Mouse (Mus musculus) Patski (cell line): ENCODE data around the gene Col3a1. TPM values are rescaled to one million over a fixed set of nuclear protein-coding genes. Genes with fewer than 3 reads are reported as not detected.

Experiments used
- ATAC-seq: fragments of 100-300 bp; one replicate; pipeline ENCODE4 v1.8.0; 2021
- CTCF ChIA-PET: fragments of 350-600 bp; sonication (Branson Sonifier 250); formaldehyde crosslinking; loops from one replicate; lab custom pipeline; 2022; ENCODE audit warnings: inconsistent platforms; lab: Charles Lee
- POLR2A ChIA-PET: fragments of 350-600 bp; sonication (Branson Sonifier 250); formaldehyde crosslinking; loops from one replicate; lab custom pipeline; 2022; ENCODE audit warnings: antibody characterized with exemption, inconsistent platforms; lab: Charles Lee
- DNase-seq: peaks from one replicate; pipeline ENCODE4 v3.0.0-alpha.2; 2011; ENCODE audit warnings: low read depth, low spot score
- H3K27me3 ChIP-seq: fragments of 371-371 bp; one replicate; pipeline ENCODE4 v1.5.1; 2021
- CTCF ChIP-seq: fragments of 100-300 bp; IDR thresholded peaks from one replicate; pipeline ENCODE4 v1.5.1; 2021
- in situ Hi-C: fragments of 300-500 bp; cut with MboI; formaldehyde crosslinking; loops from 3 replicates; pipeline ENCODE4 v1.11.1; 2018; ENCODE audit warnings: low pct_unique_long_range_greater_than_20kb, mixed read lengths
- polyA plus RNA-seq: library from polyadenylated mRNA; unstranded; gene quantifications from one replicate; pipeline ENCODE4 v1.2.3, GENCODE M21; 2021

The Col3a1 gene
- polyA plus RNA-seq, 1 experiment from 2014 or later: 0.24 TPM

DNA sequence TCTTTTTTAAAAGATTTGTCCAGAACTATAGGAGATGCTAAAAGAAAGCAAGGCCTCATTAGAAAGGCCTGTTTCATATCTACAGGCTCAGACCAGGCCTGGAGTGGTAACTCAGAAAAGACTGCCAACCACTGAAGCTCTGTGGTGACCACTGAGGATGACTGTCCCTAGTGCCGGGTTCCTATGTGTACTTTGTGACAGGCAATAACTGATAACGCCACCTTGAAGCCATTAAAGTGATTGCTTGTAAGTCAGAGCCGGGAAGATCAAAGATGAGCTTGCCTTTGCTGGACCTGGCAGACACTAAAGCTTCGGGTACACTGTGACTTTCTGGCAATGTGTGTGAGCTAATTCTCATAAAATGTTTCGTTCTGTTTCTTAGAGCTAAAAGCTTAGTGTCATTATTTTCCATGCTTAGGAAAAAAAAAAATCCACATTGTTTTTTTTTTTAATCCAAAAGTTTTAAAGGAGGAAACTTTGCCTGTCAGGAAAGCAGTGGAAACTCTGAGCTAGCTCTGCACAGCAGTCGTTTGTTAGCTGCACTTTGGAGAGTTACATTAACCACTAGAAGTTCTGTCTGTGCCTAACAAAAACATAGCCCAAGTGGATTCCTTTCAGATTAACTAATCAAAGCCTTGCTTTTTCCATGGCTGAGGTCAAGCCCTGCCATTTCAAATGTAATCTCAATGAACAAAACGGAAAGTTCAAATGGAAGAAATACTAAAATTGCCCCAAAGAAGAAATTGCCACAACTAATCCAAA is 4.6 kb downstream of the Col3a1 start:
- H3K27me3 ChIP-seq: peaks cover 56% of the 10 kb centered on the region
- in situ Hi-C loops: loop anchor here (10.0 to 25.0 kb wide), 4 partner anchors 449 to 1081 kb away; no protein-coding TSS in a partner anchor
- no peak for TF ChIP-seq CTCF
- no peak for DNase-seq
- CTCF ChIA-PET: interaction anchor here (0.6 to 1.3 kb wide), 2 partner anchors 24 to 1088 kb away, joined by 3 to 5 read pairs; no protein-coding TSS in a partner anchor
- POLR2A ChIA-PET: no interaction called here
- no peak for ATAC-seq

GRCm38 (mm10) chr1:45318241-45318640 is 6.9 kb downstream of the Col3a1 start:
- CTCF ChIA-PET: no interaction called here

DNA sequence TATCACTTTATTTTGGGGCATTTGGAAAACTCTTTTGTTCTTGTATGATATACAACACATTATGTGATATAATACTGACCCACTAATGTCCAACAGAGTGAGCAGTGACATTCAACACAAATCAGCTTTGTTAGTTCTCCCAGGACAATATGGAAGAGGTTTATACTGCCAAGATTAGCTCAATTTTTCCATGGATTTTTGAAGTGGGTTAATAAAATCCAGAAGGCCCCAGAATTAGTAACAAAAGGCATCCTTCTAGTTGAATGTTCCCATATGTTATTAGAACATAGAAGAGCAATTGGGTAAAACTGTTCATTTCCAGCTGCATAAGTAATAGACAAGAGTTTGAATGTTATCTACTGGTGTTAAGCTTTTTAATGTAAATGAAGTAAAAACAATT is 9.5 kb downstream of the Col3a1 start:
- POLR2A ChIA-PET: no interaction called here
- TF ChIP-seq CTCF: no peak
- CTCF ChIA-PET: no interaction called here
- DNase-seq (no peak), ATAC-seq (no peak)
- H3K27me3 ChIP-seq: peaks cover 74% of the 10 kb centered on the region
- in situ Hi-C loops: loop anchor here (25.0 kb wide), 1 partner anchor 784 kb away; no protein-coding TSS in a partner anchor

More at GRCm38 (mm10) chr1:45318241-45318640, 6.9 kb downstream of the Col3a1 start:
- in situ Hi-C loops: loop anchor here (10.0 to 25.0 kb wide), 4 partner anchors 447 to 1083 kb away; no protein-coding TSS in a partner anchor
- TF ChIP-seq CTCF: no peak
- POLR2A ChIA-PET: no interaction called here
- DNase-seq: no peak
- peaks cover 63% of the 10 kb centered on the region for H3K27me3 ChIP-seq
- ATAC-seq: no peak

- CTCF ChIA-PET: interaction anchor here (1.1 kb wide), 1 partner anchor 16 kb away, joined by 3 read pairs; no protein-coding TSS in a partner anchor
- POLR2A ChIA-PET: no interaction called here
- peaks cover 43% of the 10 kb centered on the region for H3K27me3 ChIP-seq
Observed at GRCm38 (mm10) chr1:45329149-45329548, 17.8 kb downstream of the Col3a1 start.

GRCm38 (mm10) chr1:45355944-45356343 is 44.6 kb downstream of the Col3a1 start:
- ATAC-seq: no peak
- ChIA-PET POLR2A (no interaction called here), CTCF (interaction anchor here (1.3 kb wide), 1 partner anchor 8 kb away, joined by 6 read pairs; no protein-coding TSS in a partner anchor)
- no peak for TF ChIP-seq CTCF
- no peak for DNase-seq
- in situ Hi-C loops: no loop called here
- H3K27me3 ChIP-seq: no peaks in the 10 kb centered on the region

More at GRCm38 (mm10) chr1:45329149-45329548, 17.8 kb downstream of the Col3a1 start:
- no peak for TF ChIP-seq CTCF
- no peak for DNase-seq
- in situ Hi-C loops: no loop called here
- no peak for ATAC-seq

GRCm38 (mm10) chr1:45358020-45358419 is 46.7 kb downstream of the Col3a1 start:
- TF ChIP-seq CTCF: no peak
- CTCF ChIA-PET: no interaction called here
- no peak for ATAC-seq
- DNase-seq: no peak
- in situ Hi-C loops: no loop called here
- POLR2A ChIA-PET: no interaction called here
- H3K27me3 ChIP-seq: no peaks in the 10 kb centered on the region

DNA sequence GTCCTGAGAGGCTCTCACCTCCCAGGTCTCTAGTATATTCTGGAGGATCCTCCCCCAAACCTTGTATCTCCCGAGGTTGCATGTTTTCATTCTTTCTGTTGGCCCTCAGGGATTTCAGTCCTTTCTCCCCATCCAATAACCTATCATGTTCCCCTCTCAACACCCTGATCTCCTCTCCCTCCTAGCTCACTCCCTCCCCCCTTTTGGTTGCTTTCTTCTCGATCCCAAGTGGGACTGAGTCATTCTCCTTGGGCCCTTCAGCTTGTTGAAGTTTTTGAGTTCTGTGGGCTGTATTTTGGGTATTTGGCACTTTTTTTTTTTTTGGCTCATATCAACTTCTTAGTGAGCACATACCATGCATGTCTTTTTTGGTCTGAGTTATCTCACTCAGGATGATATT is 47.8 kb downstream of the Col3a1 start:
- H3K27me3 ChIP-seq: no peaks in the 10 kb centered on the region
- in situ Hi-C loops: no loop called here
- ATAC-seq (no peak), DNase-seq (no peak)
- CTCF ChIA-PET: no interaction called here
- POLR2A ChIA-PET: no interaction called here
- TF ChIP-seq CTCF: no peak

DNA sequence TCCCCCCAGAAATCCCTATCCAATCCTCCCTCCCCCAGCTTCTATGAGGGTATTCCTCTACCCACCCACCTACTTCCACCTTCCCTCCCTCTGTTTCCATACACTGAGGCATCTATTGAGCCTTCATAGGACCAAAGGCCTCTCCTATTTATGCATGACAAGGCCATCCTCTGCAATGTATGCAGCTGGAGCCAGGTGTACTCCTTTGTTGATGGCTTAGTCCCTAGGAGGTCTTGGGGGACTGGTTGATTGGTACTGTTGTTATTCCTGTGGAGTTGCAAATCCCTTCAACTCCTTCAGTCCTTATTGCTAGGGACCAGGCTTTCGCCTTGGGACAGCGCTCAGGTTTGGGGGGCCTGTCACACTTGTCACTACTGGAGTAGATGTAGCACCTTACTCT is 48.3 kb downstream of the Col3a1 start:
- DNase-seq: no peak
- TF ChIP-seq CTCF: no peak
- CTCF ChIA-PET: no interaction called here
- POLR2A ChIA-PET: no interaction called here
- ATAC-seq: no peak
- no peaks in the 10 kb centered on the region for H3K27me3 ChIP-seq
- in situ Hi-C loops: no loop called here

DNA sequence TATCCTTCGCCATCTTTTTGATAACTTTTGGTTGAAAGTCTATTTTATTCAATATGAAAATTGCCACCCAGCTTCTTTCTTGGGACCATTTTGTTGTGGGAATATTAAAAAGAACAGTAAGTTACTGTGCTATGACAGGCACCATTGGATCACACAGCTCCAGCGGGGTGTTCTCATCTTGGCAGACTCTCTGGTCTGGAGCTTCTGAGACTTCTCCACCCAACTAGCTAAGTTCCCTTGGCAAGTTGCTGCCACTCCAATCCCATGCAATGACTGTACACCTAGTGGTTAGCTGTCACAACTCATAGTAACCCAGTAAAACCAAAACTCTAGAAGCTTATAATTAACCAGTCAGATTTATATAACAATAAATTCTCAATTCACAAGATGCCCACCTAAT is 51.9 kb downstream of the Col3a1 start:
- in situ Hi-C loops: no loop called here
- DNase-seq: no peak
- no peak for ATAC-seq
- TF ChIP-seq CTCF: no peak
- H3K27me3 ChIP-seq: no peaks in the 10 kb centered on the region
- CTCF ChIA-PET: no interaction called here
- POLR2A ChIA-PET: no interaction called here

DNA sequence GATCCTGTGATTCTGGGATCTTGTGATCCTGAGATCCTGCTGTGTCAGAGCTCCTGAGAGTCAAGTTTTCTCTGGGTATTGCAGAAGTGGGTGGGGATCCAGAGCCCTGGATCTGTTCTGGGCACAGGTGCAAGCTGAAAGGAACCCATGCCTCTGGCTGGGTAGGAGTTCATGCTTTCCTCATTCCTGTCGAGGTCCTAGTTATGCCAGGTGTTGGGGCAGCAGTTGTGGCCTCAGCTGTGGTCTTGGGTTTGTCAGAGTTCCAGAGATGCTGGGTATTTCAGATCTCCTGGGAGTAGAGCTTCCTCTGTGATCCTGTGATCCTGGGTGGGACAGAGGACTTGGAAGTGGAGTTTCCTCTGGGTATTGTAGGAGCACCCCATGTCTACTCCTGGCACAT is 54.1 kb downstream of the Col3a1 start:
- ATAC-seq: no peak
- no peak for DNase-seq
- H3K27me3 ChIP-seq: no peaks in the 10 kb centered on the region
- TF ChIP-seq CTCF: no peak
- CTCF ChIA-PET: no interaction called here
- POLR2A ChIA-PET: no interaction called here
- in situ Hi-C loops: no loop called here

DNA sequence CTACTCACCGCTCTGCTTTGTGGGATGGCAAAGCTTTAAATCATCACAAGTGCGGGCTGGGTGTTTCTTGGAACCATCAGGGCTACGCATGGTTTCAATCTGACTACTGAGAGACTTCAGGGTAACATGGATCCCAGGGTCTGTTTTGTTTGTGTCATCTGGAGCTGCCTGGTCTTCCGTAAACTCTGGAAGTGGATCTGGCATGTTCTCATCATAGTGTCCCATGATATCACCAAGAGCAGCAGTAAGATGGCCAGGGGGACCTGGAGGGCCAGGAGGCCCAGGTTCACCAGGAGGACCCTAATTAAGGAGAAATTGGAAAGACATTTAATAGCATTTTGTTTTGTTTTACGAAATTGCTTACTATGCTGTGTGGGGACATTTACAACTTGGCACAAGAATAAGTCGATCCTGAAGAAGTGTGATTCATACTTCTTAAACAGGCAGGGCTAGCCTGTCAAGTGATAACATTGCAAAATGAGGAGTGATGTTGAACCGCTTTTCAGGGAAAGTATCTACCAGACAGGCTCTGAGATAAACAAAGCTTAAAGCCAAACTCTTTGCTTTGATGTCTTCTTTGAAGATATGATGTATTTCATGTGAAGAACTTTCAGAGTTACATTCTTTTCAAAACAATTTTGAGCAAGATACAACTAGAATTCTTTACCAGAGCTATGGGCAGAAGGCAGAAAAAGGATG is 68.8 kb downstream of the Col3a1 start:
- ATAC-seq (no peak), DNase-seq (no peak)
- CTCF ChIA-PET: interaction anchor here (1.6 kb wide), 1 partner anchor 13 kb away, joined by 4 read pairs; no protein-coding TSS in a partner anchor
- POLR2A ChIA-PET: no interaction called here
- TF ChIP-seq CTCF: no peak
- in situ Hi-C loops: no loop called here
- no peaks in the 10 kb centered on the region for H3K27me3 ChIP-seq
